7 mouse cellular contexts compared by ENCODE assay signal in the genomic region with DNA sequence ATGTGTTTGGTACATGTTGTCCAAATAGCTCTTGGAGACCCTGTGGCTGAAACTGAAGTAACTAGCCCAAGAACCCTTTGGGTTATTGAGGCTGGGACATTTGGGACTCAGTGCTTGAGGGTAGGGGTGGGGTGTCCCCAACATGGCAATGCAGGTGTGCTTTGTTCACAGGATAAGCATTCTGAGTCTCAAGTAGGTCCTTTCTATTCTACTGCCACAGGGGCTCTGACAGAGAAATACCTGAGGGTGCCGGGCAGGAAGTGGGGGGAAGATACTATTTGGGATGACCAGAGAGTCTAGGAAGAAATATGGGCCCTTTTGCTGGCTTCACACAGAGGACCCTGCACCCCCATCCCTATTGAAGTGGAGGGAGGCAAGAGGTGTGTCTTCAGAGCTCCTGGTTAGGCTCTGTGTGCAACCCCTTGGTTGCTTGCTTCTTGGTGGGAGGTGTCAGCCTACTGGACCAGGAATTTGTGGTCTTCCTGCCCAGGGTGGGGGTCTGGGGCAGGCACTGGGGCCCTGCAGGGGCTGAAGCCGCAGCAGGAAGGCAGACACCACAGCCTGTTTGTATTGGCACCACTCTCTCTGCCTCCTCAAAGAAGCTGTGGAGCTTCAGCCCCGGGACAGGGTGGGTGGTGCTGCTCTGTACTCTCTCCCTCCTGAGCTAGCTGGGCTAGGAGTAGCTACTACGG. TPM values are rescaled to one million over a fixed set of nuclear protein-coding genes. Genes with fewer than 3 reads are reported as not detected.
A peak's percentile ranks its signal among the peaks of the same experiment; 100 is the strongest.
DNase-seq lines count a peak whose midpoint lies in the region; TF ChIP-seq lines count a peak whose summit lies in the region.

No protein-coding gene starts in this region.

- DNase-seq in left cerebral cortex, adult 2 months (ENCODE audit: extremely low spot score in 1 of 2, low spot score in 2 of 2): no peak
- DNase-seq in left cerebral cortex, postnatal 25 days (ENCODE audit: low spot score in 2 of 2): no peak
- peak; percentile 27 to 33 for DNase-seq in heart, postnatal 36 days
- no peak for DNase-seq in left cerebral cortex, postnatal 4 days
- DNase-seq in adrenal gland, postnatal 10 days: no peak

- H3K79me2 ChIP-seq in macrophage (ENCODE audit: inconsistent target): peaks cover 64% of the 10 kb centered on the region

- H3K36me3 ChIP-seq in macrophage (ENCODE audit: inconsistent target): 0 out of 2 replicates have a peak, but pooled peaks cover 4% of the 10 kb centered on the region

- no peak overlapping the region for H3K4me3 ChIP-seq in left cerebral cortex, adult 2 months
- H3K4me3 ChIP-seq in brown adipose tissue, adult 24 weeks (ENCODE audit: insufficient read depth, low read depth, low read length): peak overlapping the region; percentile 92
- peak overlapping the region; percentile 69; the same call in 1 of the 2 replicates for H3K4me3 ChIP-seq in macrophage (ENCODE audit: inconsistent target)

- H3K27ac ChIP-seq in left cerebral cortex, adult 2 months: peak overlapping the region; percentile 40; the same call in 1 of the 2 replicates
- peak overlapping the region; percentile 100 for H3K27ac ChIP-seq in brown adipose tissue, adult 24 weeks (replicated peaks; ENCODE audit: low read depth, low read length)
- peak overlapping the region; percentile 90 for H3K27ac ChIP-seq in macrophage

- no peak for TF ChIP-seq CTCF in left cerebral cortex, adult 2 months (IDR thresholded peaks at IDR 0.05)

- 10% methylated on average over 4 of the region's 4 CpGs for WGBS in macrophage (ENCODE audit: missing documents)

- H3K4me1 ChIP-seq in brown adipose tissue, adult 24 weeks (ENCODE audit: control insufficient read depth, insufficient read depth, insufficient read length, low read length): peaks cover 18% of the 10 kb centered on the region

- intact Hi-C loops in left cerebral cortex, adult 2 months (cut with DNase I): no loop called here
- intact Hi-C loops in left cerebral cortex, postnatal 25 days (cut with DNase I): no loop called here
- intact Hi-C loops in heart, postnatal 36 days (cut with DNase I): no loop called here
- intact Hi-C loops in left cerebral cortex, postnatal 4 days (cut with DNase I): no loop called here

RNA-seq across cellular contexts. Expression of a gene that starts 2.7 kb away (rescaled TPM):
- 10 to 100 TPM; 13.7 to 14.4 TPM for total RNA-seq in left cerebral cortex, adult 2 months (2021)
- 10 to 100 TPM; 13.8 to 16.6 TPM for total RNA-seq in left cerebral cortex, postnatal 25 days (2021)
- polyA plus RNA-seq in brown adipose tissue, adult 24 weeks (2012; ENCODE audit: insufficient read depth, insufficient read length, missing spikeins): 39.6 and 74.6 TPM in 2 replicates
- 10 to 100 TPM; 27.3 to 44.1 TPM for total RNA-seq in heart, postnatal 36 days (2021)
- total RNA-seq in macrophage (2018; cell fraction: chromatin; rRNA removed): 10 to 100 TPM in 22 of 26 experiments, 1 to 10 TPM in 4; 5.5 to 64.4 (median 18.6) TPM
- 100 to 1,000 TPM in 13 of 26 experiments, 10 to 100 TPM in 13; 59.2 to 144 (median 95.9) TPM for total RNA-seq in macrophage (2018; cell fraction: cytosol; rRNA removed)
- total RNA-seq in macrophage (2018; cell fraction: nucleus; rRNA removed): 10 to 100 TPM; 20.5 to 94.6 (median 59.4) TPM
- polyA plus RNA-seq in macrophage (2018): 48.8 to 142 TPM (median 129 TPM) in 3 replicates
- total RNA-seq in left cerebral cortex, postnatal 4 days (2021): 10 to 100 TPM; 33.5 to 35.9 TPM
- 10 to 100 TPM; 53.8 to 57.1 TPM for total RNA-seq in adrenal gland, postnatal 10 days (2021)

RNA-seq across cellular contexts. Expression of a gene that starts 2.8 kb away (rescaled TPM):
- 10 to 100 TPM; 38.4 to 42.3 TPM for total RNA-seq in left cerebral cortex, adult 2 months (2021)
- 10 to 100 TPM; 40.8 to 45.7 TPM for total RNA-seq in left cerebral cortex, postnatal 25 days (2021)
- polyA plus RNA-seq in brown adipose tissue, adult 24 weeks (2012; ENCODE audit: insufficient read depth, insufficient read length, missing spikeins): 28.8 and 36.4 TPM in 2 replicates
- total RNA-seq in heart, postnatal 36 days (2021): 10 to 100 TPM; 76.0 to 83.7 TPM
- 1 to 10 TPM in 20 of 26 experiments, under 1 TPM in 5, not detected in 1; 0.66 to 4.8 (median 1.9) TPM for total RNA-seq in macrophage (2018; cell fraction: chromatin; rRNA removed)
- 10 to 100 TPM; 12.7 to 21.0 (median 16.7) TPM for total RNA-seq in macrophage (2018; cell fraction: cytosol; rRNA removed)
- 10 to 100 TPM in 1 of 26 experiments, 1 to 10 TPM in 25; 2.0 to 10.8 (median 4.9) TPM for total RNA-seq in macrophage (2018; cell fraction: nucleus; rRNA removed)
- 8.3 to 22.8 TPM (median 12.8 TPM) in 3 replicates for polyA plus RNA-seq in macrophage (2018)
- total RNA-seq in left cerebral cortex, postnatal 4 days (2021): 10 to 100 TPM; 38.5 to 40.1 TPM
- 10 to 100 TPM; 58.3 to 59.7 TPM for total RNA-seq in adrenal gland, postnatal 10 days (2021)

RNA-seq across cellular contexts. Expression of a gene that starts 10.5 kb away (rescaled TPM):
- total RNA-seq in left cerebral cortex, adult 2 months (2021): 10 to 100 TPM; 30.7 to 31.4 TPM
- total RNA-seq in left cerebral cortex, postnatal 25 days (2021): 10 to 100 TPM; 25.3 to 29.6 TPM
- polyA plus RNA-seq in brown adipose tissue, adult 24 weeks (2012; ENCODE audit: insufficient read depth, insufficient read length, missing spikeins): 223 and 257 TPM in 2 replicates
- total RNA-seq in heart, postnatal 36 days (2021): 100 to 1,000 TPM; 299 to 300 TPM
- 10 to 100 TPM in 24 of 26 experiments, 1 to 10 TPM in 2; 5.1 to 58.6 (median 27.5) TPM for total RNA-seq in macrophage (2018; cell fraction: chromatin; rRNA removed)
- 10 to 100 TPM; 32.3 to 71.3 (median 44.7) TPM for total RNA-seq in macrophage (2018; cell fraction: cytosol; rRNA removed)
- 10 to 100 TPM; 22.8 to 70.2 (median 40.4) TPM for total RNA-seq in macrophage (2018; cell fraction: nucleus; rRNA removed)
- 58.4 to 83.6 TPM (median 60.3 TPM) in 3 replicates for polyA plus RNA-seq in macrophage (2018)
- 10 to 100 TPM; 46.7 to 50.6 TPM for total RNA-seq in left cerebral cortex, postnatal 4 days (2021)
- total RNA-seq in adrenal gland, postnatal 10 days (2021): 100 to 1,000 TPM; 184 to 198 TPM

RNA-seq across cellular contexts. Expression of a gene that starts 16.8 kb away (rescaled TPM):
- total RNA-seq in left cerebral cortex, adult 2 months (2021): 1 to 10 TPM; 3.7 to 5.1 TPM
- total RNA-seq in left cerebral cortex, postnatal 25 days (2021): 1 to 10 TPM; 2.5 to 4.1 TPM
- polyA plus RNA-seq in brown adipose tissue, adult 24 weeks (2012; ENCODE audit: insufficient read depth, insufficient read length, missing spikeins): 9.8 and 11.8 TPM in 2 replicates
- total RNA-seq in heart, postnatal 36 days (2021): 10 to 100 TPM; 24.1 to 24.2 TPM
- total RNA-seq in macrophage (2018; cell fraction: chromatin; rRNA removed): 100 to 1,000 TPM in 3 of 26 experiments, 10 to 100 TPM in 16, 1 to 10 TPM in 7; 3.3 to 175 (median 28.4) TPM
- total RNA-seq in macrophage (2018; cell fraction: cytosol; rRNA removed): 10 to 100 TPM in 14 of 26 experiments, 1 to 10 TPM in 12; 2.7 to 27.1 (median 10.4) TPM
- 10 to 100 TPM in 17 of 26 experiments, 1 to 10 TPM in 9; 3.5 to 65.9 (median 13.5) TPM for total RNA-seq in macrophage (2018; cell fraction: nucleus; rRNA removed)
- polyA plus RNA-seq in macrophage (2018): 15.7 to 22.0 TPM (median 19.0 TPM) in 3 replicates
- total RNA-seq in left cerebral cortex, postnatal 4 days (2021): 1 to 10 TPM; 4.4 to 4.9 TPM
- 10 to 100 TPM; 16.8 to 19.6 TPM for total RNA-seq in adrenal gland, postnatal 10 days (2021)

RNA-seq across cellular contexts. Expression of a gene that starts 22.7 kb away (rescaled TPM):
- total RNA-seq in left cerebral cortex, adult 2 months (2021): 10 to 100 TPM; 26.0 to 31.7 TPM
- 10 to 100 TPM; 21.4 to 28.6 TPM for total RNA-seq in left cerebral cortex, postnatal 25 days (2021)
- 2,152 and 2,404 TPM in 2 replicates for polyA plus RNA-seq in brown adipose tissue, adult 24 weeks (2012; ENCODE audit: insufficient read depth, insufficient read length, missing spikeins)
- 100 to 1,000 TPM; 552 to 604 TPM for total RNA-seq in heart, postnatal 36 days (2021)
- 10 to 100 TPM in 22 of 26 experiments, 1 to 10 TPM in 4; 7.5 to 38.7 (median 16.8) TPM for total RNA-seq in macrophage (2018; cell fraction: chromatin; rRNA removed)
- total RNA-seq in macrophage (2018; cell fraction: cytosol; rRNA removed): 10 to 100 TPM; 37.7 to 80.6 (median 52.0) TPM
- total RNA-seq in macrophage (2018; cell fraction: nucleus; rRNA removed): 10 to 100 TPM; 15.5 to 44.6 (median 23.4) TPM
- polyA plus RNA-seq in macrophage (2018): 36.1 to 135 TPM (median 74.0 TPM) in 3 replicates
- 10 to 100 TPM; 13.9 to 16.0 TPM for total RNA-seq in left cerebral cortex, postnatal 4 days (2021)
- total RNA-seq in adrenal gland, postnatal 10 days (2021): 1,000 to 10,000 TPM; 1,181 to 1,292 TPM

Comparison
In these comparisons a context has a peak if more than half of its experiments do, and no peak if none do; other contexts are left out.
1. DNase-seq: peak in heart, postnatal 36 days (2 of 2); none in left cerebral cortex, adult 2 months (0 of 2), left cerebral cortex, postnatal 25 days (0 of 2), left cerebral cortex, postnatal 4 days (single experiment) and adrenal gland, postnatal 10 days (single experiment).
2. H3K27ac ChIP-seq: peak in every context shown above with its lines; median percentile 100 in brown adipose tissue, adult 24 weeks; 90 in macrophage; 40 in left cerebral cortex, adult 2 months.